Mouse (Mus musculus) left cerebral cortex, postnatal 10 days (tissue): Measurements from ENCODE around the gene Dnaic1. TPM values are rescaled to one million over a fixed set of nuclear protein-coding genes. Genes with fewer than 3 reads are reported as not detected.

Source experiments
- DNase-seq, 2 experiments: peaks; one replicate each; pipeline ENCODE4 v3.0.0; 2021 to 2022; ENCODE audit warnings: low spot score in 2 of 2, mixed read lengths in 1 of 2; ENCODE audit errors: extremely low spot score in 1 of 2
- intact Hi-C: fragments of 180-260 bp; cut with DNase I; formaldehyde crosslinking; loops from one replicate; pipeline ENCODE4 v1.15.1; 2025
- total RNA-seq, 2 experiments: library from RNA; stranded (reverse); gene quantifications; 2 replicates each; pipeline ENCODE4 v1.2.3; 2021

The Dnaic1 gene
- total RNA-seq, 2 experiments from 2014 or later, result 4.2 to 5.4 TPM

GRCm38 (mm10) chr4:41618916-41619746, 49.6 kb downstream of the Dnaic1 start:
- no peak for DNase-seq
- intact Hi-C loops, result loop anchor here (5.0 kb wide), 1 partner anchor 152 kb away; the partner anchor contains the start of gene Nudt2

DNA sequence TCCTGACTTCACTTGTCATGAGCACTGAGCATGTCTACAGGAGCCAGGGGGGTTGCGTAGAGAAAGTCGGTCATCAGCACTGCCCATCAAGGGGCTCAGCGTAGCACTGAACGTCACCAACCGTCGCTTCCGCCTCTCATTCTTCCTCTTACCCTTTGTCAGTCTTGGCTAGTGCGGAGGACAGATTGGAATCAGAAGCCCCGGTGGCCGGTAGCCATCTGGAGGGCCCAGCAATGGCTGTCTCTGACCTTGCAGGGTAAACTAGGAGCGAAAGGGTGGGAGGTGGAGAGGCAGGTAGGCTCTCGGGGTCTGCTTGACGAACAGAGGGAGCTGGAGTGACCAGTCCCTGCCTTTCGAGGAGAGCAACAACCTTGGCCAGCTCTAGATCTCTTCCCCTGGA, 52.5 kb downstream of the Dnaic1 start:
- no peak for DNase-seq
- intact Hi-C loops, result no loop called here

GRCm38 (mm10) chr4:41628202-41628927, 58.8 kb downstream of the Dnaic1 start:
- intact Hi-C loops, result no loop called here
- no peak for DNase-seq

DNA sequence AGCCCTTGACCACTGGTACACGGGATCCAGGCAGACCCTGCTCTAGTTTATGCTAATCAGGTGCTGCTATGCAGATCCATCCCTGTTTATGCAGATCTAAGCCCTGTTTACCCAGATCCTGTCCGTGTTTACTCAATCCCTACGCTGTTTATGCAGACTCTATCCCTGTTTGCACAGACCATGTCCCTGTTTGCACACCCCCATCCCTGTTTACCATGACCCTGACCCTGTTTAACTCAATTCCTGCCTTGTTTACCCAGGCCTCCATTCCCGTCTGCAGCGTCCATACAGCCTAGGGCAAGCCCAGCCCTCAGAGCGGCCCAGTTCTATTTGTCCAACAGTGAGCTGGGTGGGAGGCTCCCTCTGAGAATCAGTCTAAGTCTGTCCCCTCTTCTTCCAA, 60.6 kb downstream of the Dnaic1 start:
- DNase-seq, result no peak
- intact Hi-C loops, result no loop called here

GRCm38 (mm10) chr4:41631390-41631789, 61.8 kb downstream of the Dnaic1 start:
- intact Hi-C loops, result no loop called here
- no peak for DNase-seq

DNA sequence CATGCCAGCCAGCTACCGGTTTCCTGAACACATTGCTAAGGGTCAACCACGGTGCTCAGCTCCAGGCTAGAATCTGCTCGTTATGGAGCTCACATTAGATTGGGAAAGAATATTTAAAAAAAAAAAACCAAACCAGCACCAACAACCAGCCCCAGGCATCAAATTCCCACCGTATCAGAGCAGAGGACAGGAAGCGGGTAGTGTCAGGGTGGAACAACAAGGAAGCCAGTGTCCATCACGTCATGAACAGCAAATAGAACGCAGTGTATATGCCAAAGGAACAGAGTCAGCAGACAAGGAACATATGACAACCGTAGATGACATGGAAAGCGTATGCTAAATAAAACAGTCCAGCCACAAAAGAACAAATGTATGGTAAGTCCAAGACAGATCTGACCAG, 63.4 kb downstream of the Dnaic1 start:
- no peak for DNase-seq
- intact Hi-C loops, result no loop called here

- intact Hi-C loops, result no loop called here
- DNase-seq, result no peak
Observed at GRCm38 (mm10) chr4:41634631-41635030, 65.1 kb downstream of the Dnaic1 start.

DNA sequence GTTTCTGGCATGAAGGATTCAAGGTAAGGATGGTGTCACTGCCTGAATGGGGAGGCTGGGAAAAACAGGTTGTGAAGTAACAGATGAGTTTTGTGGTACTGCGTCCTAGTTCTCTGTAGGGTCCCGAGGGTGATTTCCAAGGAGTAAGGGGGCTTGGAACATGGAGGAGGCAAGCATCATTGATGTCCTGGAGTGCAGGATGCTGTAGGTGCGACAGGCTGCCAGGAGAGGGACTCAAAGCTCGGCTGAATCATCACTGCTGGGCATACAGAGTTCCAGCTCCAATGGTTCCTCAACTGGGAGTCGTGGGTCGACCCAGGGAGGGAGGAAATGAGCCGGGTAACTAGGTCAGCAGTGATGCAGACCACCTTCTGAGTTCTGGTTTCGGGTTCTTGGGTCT, 65.6 kb downstream of the Dnaic1 start:
- no peak for DNase-seq
- intact Hi-C loops, result no loop called here

DNA sequence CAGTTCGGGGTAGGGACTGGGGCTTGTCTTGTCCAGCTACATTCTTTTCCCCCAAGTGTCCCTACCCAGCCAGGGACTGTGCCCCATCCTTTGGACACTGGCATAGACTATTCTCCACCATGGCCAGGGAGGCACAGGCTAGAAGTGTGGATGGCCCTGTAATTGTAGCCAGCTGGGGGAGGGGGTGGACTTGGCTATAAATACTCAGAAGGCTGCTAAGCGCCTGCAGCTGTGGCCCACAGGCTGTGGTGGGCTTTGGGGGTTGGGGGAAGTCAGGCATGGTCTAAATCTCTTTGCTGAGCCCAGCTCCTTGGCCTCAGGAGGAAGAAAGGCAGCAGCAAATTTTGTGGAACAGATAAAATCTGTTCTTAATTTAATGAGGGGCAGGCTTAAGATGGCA, 66.3 kb downstream of the Dnaic1 start:
- intact Hi-C loops, result no loop called here
- DNase-seq, result no peak

GRCm38 (mm10) chr4:41636366-41636765, 66.8 kb downstream of the Dnaic1 start:
- no peak for DNase-seq
- intact Hi-C loops, result no loop called here

- no peak for DNase-seq
Observed at GRCm38 (mm10) chr4:41636882-41637635, 67.5 kb downstream of the Dnaic1 start.

DNA sequence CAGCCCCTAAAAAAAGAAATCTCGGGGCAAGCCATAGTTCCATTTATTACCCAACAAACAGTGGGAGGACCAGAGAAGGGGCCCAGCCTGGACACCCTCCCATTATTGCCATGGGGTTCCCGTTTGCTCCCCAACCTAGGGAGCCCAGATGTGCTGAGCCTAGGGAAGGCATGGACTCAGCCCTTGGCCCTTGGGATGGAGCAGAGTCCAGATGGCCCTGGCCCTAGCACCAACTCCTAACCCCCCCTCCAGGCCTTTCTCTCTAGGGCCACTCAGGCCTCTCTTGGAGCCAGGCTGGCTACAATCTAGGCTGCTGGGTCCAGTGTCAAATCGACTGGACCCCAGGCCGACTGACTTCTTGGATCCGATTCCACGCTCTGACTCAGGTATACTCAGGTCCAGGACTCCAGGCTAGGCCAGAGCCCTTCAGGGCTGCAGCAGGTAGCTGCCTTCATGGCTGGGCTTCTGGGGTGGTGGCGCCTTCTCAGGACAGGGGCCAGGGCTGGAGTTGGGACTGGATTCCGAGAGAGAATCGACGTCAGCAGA, 68.7 kb downstream of the Dnaic1 start:
- intact Hi-C loops, result no loop called here
- no peak for DNase-seq

More at GRCm38 (mm10) chr4:41636882-41637635, 67.5 kb downstream of the Dnaic1 start:
- intact Hi-C loops, result no loop called here

DNA sequence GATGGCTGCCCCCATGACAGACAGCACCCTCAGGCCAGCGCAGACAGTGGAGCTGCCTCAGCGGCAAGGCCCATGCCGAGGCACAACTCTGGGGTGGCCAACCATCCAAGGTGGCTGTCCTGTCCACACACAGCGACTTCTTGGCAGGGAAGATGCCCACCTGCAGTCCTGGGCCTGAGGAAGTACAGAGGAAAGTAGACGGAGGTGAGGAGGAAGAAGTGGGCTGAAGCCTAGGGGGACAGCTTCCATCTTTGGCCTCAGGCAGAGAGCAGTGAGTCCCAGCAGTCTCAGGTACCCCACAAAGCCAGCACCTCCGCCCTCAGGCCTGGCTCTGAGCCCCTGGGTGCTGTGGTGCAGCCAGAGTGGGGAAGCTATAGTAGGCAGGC, 69.2 kb downstream of the Dnaic1 start:
- no peak for DNase-seq
- intact Hi-C loops, result no loop called here

- intact Hi-C loops, result no loop called here
- no peak for DNase-seq
Observed at GRCm38 (mm10) chr4:41639214-41639841, 69.8 kb downstream of the Dnaic1 start.

DNA sequence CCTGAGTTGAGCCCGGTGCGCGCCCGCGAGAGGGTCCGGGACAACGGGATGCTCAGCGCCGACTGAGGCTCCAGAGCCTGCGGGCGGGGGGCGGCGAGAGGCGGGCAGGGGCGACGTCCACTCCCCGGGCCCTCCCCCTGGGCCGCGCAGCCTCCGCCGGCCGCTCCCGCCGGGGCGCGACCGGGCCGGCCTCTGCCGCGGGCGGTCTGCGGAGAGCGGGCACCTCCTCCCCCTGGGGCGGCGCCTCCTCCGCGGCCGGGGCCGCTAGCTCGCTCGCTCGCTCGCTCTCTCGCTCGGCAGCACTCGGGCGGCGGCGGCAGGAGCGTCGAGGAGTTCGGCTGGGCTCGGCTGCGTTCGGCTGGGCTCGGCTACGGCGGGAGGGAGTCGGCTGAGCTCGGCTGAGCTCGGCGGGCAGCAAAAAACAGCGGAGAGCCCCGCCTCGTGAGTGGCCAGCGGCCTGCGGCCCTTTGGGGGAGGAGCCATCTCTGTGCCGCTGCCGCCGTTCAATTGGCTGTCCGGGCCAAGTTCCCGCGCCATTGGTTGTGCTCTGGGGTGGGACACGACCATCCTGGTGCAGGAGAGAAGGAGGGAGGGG, 70.4 kb downstream of the Dnaic1 start, which contains the start of gene Enho:
TSS of gene Enho (minus strand) at position 412 of the 595 bp plus-strand sequence.
- intact Hi-C loops, result no loop called here
- peak; percentile 89 to 97 for DNase-seq

GRCm38 (mm10) chr4:41641199-41641822, 71.7 kb downstream of the Dnaic1 start:
- no peak for DNase-seq
- intact Hi-C loops, result no loop called here

- intact Hi-C loops, result no loop called here
- DNase-seq, result no peak
Observed at GRCm38 (mm10) chr4:41645488-41645887, 75.9 kb downstream of the Dnaic1 start.

DNA sequence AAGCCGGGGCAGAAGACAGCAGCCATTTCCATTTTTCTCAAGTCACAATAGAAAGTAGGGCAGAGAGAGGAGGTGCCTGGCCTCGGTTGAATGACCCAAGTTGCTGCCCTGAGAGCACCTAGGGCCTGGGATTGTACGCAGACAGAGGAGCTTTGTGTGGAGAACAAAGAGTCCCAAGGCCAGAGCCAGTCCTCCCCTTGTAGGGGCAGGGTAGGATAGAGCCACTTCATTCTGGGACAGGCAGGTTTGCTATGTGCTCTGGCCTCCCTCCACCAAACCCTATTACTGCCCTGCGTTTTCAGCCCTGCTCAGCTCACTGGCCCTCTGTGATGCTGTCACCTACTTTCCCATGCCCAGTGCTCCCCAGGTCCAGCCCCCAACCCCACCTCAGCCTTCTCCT, 78.6 kb downstream of the Dnaic1 start:
- intact Hi-C loops, result no loop called here

More for the DNA sequence above, 78.6 kb downstream of the Dnaic1 start:
- DNase-seq, result no peak
